Mouse (Mus musculus) ovary, adult 10 weeks (tissue): ENCODE data around the gene Gtsf1. TPM values are rescaled to one million over a fixed set of nuclear protein-coding genes. Genes with fewer than 3 reads are reported as not detected.

Source experiments
- polyA plus RNA-seq: library from polyadenylated mRNA; stranded (reverse); fragments of 350-450 nt; fragmentation: Illumina TruSeq; extraction: RNeasy Lipid Tissue Mini Kit (QIAGEN cat#74804); gene quantifications from one replicate; pipeline ENCODE4 v1.2.3, GENCODE M21; 2014

Gene Gtsf1
- polyA plus RNA-seq, result 9.7 TPM

DNA sequence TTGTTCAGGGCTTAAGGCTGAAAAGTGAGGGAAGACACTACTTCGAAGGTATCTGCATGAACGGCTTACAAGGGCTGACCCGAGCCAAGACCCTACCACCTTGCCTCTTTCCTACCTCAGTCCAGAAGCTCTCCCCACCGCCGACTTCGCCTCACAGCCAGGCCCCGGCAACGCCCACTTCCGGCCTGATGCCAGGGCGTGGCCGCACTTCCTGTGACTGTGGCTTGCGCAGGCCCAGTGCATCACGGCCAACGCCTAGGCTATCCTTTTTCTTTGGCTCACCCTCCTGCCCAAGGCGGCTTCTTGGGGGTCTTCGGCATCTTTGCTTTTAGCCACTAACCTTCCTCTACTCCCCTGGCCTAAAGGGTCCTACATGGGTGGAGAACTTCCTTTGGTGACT is at the start of gene Gtsf1:
Gene Gtsf1, minus strand, starts transcription at position 230 of the 400 bp plus-strand sequence.

DNA sequence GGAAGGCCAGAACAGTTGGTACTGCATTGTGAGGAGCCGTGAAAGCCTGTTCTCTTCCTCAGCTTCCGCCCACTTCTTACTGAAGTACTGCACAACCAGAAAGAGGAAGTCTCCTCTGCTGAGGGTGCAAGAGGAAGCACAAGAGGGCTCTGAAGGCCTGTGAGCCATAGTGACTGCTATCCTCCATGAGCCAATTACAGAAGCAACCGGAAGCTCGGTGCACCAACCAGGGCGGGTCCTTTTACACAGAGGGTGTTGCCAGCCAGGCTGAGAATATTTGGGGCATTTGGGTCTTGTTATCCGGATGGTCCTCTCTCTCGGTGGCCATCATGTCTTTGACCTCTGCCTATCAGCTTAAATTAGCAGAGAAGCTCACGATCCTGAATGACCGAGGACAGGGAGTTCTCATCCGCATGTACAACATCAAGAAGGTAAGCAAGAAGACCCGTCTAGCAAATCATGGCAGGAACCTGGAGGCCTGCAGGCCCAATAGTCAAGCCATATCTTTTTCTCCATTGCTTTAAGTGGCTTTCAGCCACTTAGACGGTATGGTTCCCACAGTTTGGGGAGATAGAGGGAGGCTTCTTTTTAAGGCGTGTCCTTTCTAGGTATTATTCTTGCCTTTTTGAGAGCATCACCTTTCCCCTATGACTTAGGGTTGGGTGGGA is 23.4 kb upstream of the Gtsf1 start, which contains the start of gene Nckap1l:
Gene Nckap1l, plus strand, starts transcription at position 244 of the 668 bp plus-strand sequence.

DNA sequence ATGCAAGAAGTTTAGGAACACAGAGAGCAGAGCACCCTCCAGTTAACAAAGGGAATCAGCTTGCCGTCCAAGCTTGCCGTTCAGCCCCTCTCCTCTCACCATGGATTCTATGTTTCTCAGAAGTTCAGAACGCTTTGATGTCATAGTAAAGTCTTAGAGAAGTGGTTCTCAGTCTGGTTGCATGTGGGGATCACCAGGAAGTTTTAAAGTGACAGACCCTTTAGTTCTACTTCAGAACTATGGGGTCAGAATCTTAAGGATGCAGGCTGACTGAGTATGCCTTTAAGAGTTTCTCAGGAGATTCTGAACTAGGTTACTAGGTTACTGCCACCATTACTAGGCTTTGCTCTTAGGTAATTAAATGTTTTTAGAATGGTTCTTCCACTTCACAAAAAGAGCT is 18.1 kb upstream of the Gtsf1 start, which contains the start of gene Gtsf2:
Gene Gtsf2, minus strand, starts transcription at position 101 of the 400 bp plus-strand sequence.

DNA sequence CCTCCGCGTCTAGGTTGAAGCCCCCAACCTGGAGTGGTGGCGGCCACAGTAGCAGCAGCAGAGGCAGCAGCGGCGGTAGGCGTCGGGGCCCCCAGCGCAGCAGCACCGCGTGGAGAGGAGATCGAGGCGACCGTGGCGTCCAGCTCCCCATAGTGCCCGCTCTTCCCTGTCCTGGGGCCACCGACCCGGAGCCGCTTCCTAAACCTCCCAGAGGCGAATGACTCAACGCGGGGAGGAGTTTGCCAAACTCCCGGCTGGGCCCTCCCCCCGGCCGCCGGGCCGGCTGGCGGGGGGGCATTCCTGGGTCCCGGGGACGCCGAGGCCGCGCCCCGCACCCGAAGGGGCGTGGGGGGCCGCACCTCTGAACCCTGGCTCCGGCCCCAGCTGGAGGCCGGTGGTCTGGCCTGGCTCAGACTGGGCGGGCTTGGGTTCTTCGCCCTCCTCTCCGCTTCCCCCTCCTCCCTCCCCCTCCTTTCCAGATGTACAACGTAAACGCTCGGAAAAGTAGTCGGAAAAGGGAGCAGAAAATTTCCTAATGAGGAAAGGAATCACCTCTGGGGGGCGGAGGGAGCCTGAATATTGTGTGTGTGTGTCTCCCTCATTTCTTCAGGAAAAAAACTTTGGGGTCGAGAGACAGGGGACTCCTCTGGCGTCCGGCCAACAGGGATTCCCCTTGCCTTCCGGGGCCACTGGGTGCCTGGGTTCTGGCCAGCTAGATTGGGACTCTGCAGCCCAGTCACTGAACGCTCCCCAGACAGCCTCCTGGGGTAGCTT is 63.7 kb downstream of the Gtsf1 start, which contains the start of gene Itga5:
Gene Itga5, minus strand, starts transcription at position 388 of the 774 bp plus-strand sequence.

Other genes with a start within 250 kb of the Gtsf1 start
- gene Cbx5, start 190.7 kb downstream of the Gtsf1 start, polyA plus RNA-seq, result 230 TPM
- 1,400 TPM for gene Hnrnpa1, start 190.0 kb downstream of the Gtsf1 start, polyA plus RNA-seq
- gene Nfe2, start 172.1 kb downstream of the Gtsf1 start, polyA plus RNA-seq, result not detected
- gene Copz1, start 157.8 kb downstream of the Gtsf1 start, polyA plus RNA-seq, result 70.6 TPM
- gene Gpr84, start 119.9 kb downstream of the Gtsf1 start, polyA plus RNA-seq, result not detected
- gene Zfp385a, start 90.4 kb downstream of the Gtsf1 start, polyA plus RNA-seq, result not detected
- 0.77 TPM for gene Itga5, start 63.7 kb downstream of the Gtsf1 start, polyA plus RNA-seq
- gene Gtsf2, start 18.0 kb upstream of the Gtsf1 start, polyA plus RNA-seq, result not detected
- gene Nckap1l, start 23.3 kb upstream of the Gtsf1 start, polyA plus RNA-seq, result 7.7 TPM
- 0.80 TPM for gene Pde1b, start 72.6 kb upstream of the Gtsf1 start, polyA plus RNA-seq
- 0.48 TPM for gene Ppp1r1a, start 107.5 kb upstream of the Gtsf1 start, polyA plus RNA-seq
- not detected for gene Glycam1, start 134.6 kb upstream of the Gtsf1 start, polyA plus RNA-seq